Mouse (Mus musculus) hematopoietic stem cell, adult 5-6 weeks (primary cell): Measurements from ENCODE around the gene Zyx. TPM values are rescaled to one million over a fixed set of nuclear protein-coding genes. Genes with fewer than 3 reads are reported as not detected.

Source experiments
- ATAC-seq, 2 experiments: fragments of 125-278 bp in 1 of 2; replicated peaks in 1 of 2; 2 replicates each; pipeline ENCODE4 v1.8.0; 2016 to 2017; ENCODE audit warnings: inconsistent platforms in 2 of 2, mild to moderate bottlenecking in 2 of 2, moderate number of reproducible peaks in 2 of 2, low read depth in 1 of 2, moderate TSS enrichment in 1 of 2; ENCODE audit not compliant: low FRiP score in 2 of 2, poor library complexity in 2 of 2, severe bottlenecking in 2 of 2, insufficient read depth in 1 of 2, low TSS enrichment in 1 of 2
- total RNA-seq: library from RNA; stranded (forward); fragments of 172-1452, 232-1000 nt; gene quantifications from 2 replicates; pipeline ENCODE4 v1.2.3, GENCODE M21; 2017

The Zyx gene
- total RNA-seq, 1 experiment from 2014 or later = 71.8 TPM

- no peak for ATAC-seq
Observed at GRCm38 (mm10) chr6:42360231-42360840, 10.9 kb downstream of the Zyx start.

- ATAC-seq = no peak
Observed at GRCm38 (mm10) chr6:42361041-42361895, 11.8 kb downstream of the Zyx start.

- no peak for ATAC-seq
Observed at GRCm38 (mm10) chr6:42362074-42362473, 12.6 kb downstream of the Zyx start.

- no peak; a peak in 1 of 4 replicates for ATAC-seq
Observed at GRCm38 (mm10) chr6:42362497-42362896, 13.1 kb downstream of the Zyx start.

- ATAC-seq = peak; percentile 10 to 23; a peak in 2 of 4 replicates
Observed at GRCm38 (mm10) chr6:42362974-42363373, 13.5 kb downstream of the Zyx start.

GRCm38 (mm10) chr6:42364066-42364465 lies 14.6 kb downstream of the Zyx start:
- no peak for ATAC-seq

GRCm38 (mm10) chr6:42364607-42365006 lies 15.2 kb downstream of the Zyx start:
- ATAC-seq = no peak

GRCm38 (mm10) chr6:42365215-42365614 lies 15.8 kb downstream of the Zyx start:
- ATAC-seq = no peak

- ATAC-seq = no peak
Observed at GRCm38 (mm10) chr6:42369870-42370269, 20.4 kb downstream of the Zyx start.

- no peak for ATAC-seq
Observed at GRCm38 (mm10) chr6:42370630-42371363, 21.4 kb downstream of the Zyx start.

- no peak for ATAC-seq
Observed at GRCm38 (mm10) chr6:42372001-42372400, 22.6 kb downstream of the Zyx start.

GRCm38 (mm10) chr6:42372421-42372815 lies 23.0 kb downstream of the Zyx start:
- ATAC-seq = 0 out of 4 replicates have a peak, but pooled peaks of 1 of the 2 experiments have one; percentile 1

GRCm38 (mm10) chr6:42372816-42373547 lies 23.6 kb downstream of the Zyx start, which contains the start of gene Epha1:
Epha1 (minus strand) TSS chr6:42373268.
- peak; percentile 43 to 51; a peak in 2 of 4 replicates for ATAC-seq

- ATAC-seq = no peak
Observed at GRCm38 (mm10) chr6:42373669-42374430, 24.4 kb downstream of the Zyx start.

GRCm38 (mm10) chr6:42374701-42375100 lies 25.3 kb downstream of the Zyx start:
- ATAC-seq = no peak

- no peak for ATAC-seq
Observed at GRCm38 (mm10) chr6:42375131-42375530, 25.7 kb downstream of the Zyx start.

GRCm38 (mm10) chr6:42376016-42376415 lies 26.6 kb downstream of the Zyx start:
- ATAC-seq = no peak; a peak in 1 of 4 replicates
